Mouse (Mus musculus) embryonic facial prominence, embryonic 11.5 days (tissue): ENCODE measurements around the gene Osgep. TPM values are rescaled to one million over a fixed set of nuclear protein-coding genes. Genes with fewer than 3 reads are reported as not detected.
A peak's percentile ranks its signal among the peaks of the same experiment; 100 is the strongest.
"Not testable (repeated sequence)": the region's sequence is repeated elsewhere in the genome, so short reads cannot be mapped to it uniquely, and the experiment has no call there.

ENCODE experiments used
- ATAC-seq: fragments of 200-750 bp; cut with Nextera tagmentation; replicated peaks from 2 replicates; pipeline ENCODE4 v1.8.0; 2017; ENCODE audit warnings: low read depth; ENCODE audit not compliant: insufficient number of reproducible peaks, low FRiP score, low TSS enrichment
- DNase-seq: peaks from one replicate; pipeline ENCODE4 v3.0.0-alpha.2; 2015; ENCODE audit warnings: low spot score
- H3K27ac ChIP-seq: fragments of 300-500 bp; sonication (generic); replicated peaks from 2 replicates; pipeline ENCODE4 v1.5.1; 2014; ENCODE audit warnings: mild to moderate bottlenecking, low read depth, low read length, control low read depth
- H3K27me3 ChIP-seq: fragments of 300-500 bp; sonication (generic); 2 replicates; pipeline ENCODE4 v1.6.1; 2014; ENCODE audit warnings: mild to moderate bottlenecking, low read length, moderate library complexity, mixed read lengths; ENCODE audit not compliant: control insufficient read depth, insufficient read depth
- H3K36me3 ChIP-seq: fragments of 300-500 bp; sonication (generic); replicated peaks from 2 replicates; pipeline ENCODE4 v1.6.1; 2014; ENCODE audit warnings: low read depth, mild to moderate bottlenecking, low read length, moderate library complexity, mixed read lengths; ENCODE audit not compliant: control insufficient read depth, insufficient read depth
- H3K4me1 ChIP-seq: fragments of 300-500 bp; sonication (generic); 2 replicates; pipeline ENCODE4 v1.6.1; 2014; ENCODE audit warnings: low read length, mixed read lengths; ENCODE audit not compliant: control insufficient read depth, insufficient read depth
- H3K4me2 ChIP-seq: fragments of 300-500 bp; sonication (generic); 2 replicates; pipeline ENCODE4 v1.6.1; 2014; ENCODE audit warnings: low read depth, mild to moderate bottlenecking, control low read depth, low read length, moderate library complexity
- H3K4me3 ChIP-seq: fragments of 300-500 bp; sonication (generic); 2 replicates; pipeline ENCODE4 v1.5.1; 2014; ENCODE audit warnings: low read depth, low read length, control low read depth
- H3K9ac ChIP-seq: fragments of 300-500 bp; sonication (generic); replicated peaks from 2 replicates; pipeline ENCODE4 v1.6.1; 2014; ENCODE audit warnings: mild to moderate bottlenecking, control low read depth, low read length
- H3K9me3 ChIP-seq: fragments of 300-500 bp; sonication (generic); replicated peaks from 2 replicates; pipeline ENCODE4 v1.6.1; 2016; ENCODE audit warnings: mild to moderate bottlenecking, low read length, inconsistent platforms, mixed read lengths; ENCODE audit not compliant: control insufficient read depth
- WGBS: fragments of 180-500 bp; shearing (Covaris S2); extraction: QIAGEN DNeasy Blood & Tissue Kit; methylation state at CpG from one replicate; pipeline ENCODE4 v1.1.7; 2014; 5-methylcytosine and 5-hydroxymethylcytosine counted together
- polyA plus RNA-seq: library from polyadenylated mRNA; unstranded; fragments of >200 nt; fragmentation: Nextera tagmentation; extraction: Ambion mirVana; gene quantifications from 2 replicates; pipeline ENCODE4 v1.2.1, GENCODE M21; 2014

The Osgep gene
- polyA plus RNA-seq, 1 experiment from 2014 or later, result 208 TPM

DNA sequence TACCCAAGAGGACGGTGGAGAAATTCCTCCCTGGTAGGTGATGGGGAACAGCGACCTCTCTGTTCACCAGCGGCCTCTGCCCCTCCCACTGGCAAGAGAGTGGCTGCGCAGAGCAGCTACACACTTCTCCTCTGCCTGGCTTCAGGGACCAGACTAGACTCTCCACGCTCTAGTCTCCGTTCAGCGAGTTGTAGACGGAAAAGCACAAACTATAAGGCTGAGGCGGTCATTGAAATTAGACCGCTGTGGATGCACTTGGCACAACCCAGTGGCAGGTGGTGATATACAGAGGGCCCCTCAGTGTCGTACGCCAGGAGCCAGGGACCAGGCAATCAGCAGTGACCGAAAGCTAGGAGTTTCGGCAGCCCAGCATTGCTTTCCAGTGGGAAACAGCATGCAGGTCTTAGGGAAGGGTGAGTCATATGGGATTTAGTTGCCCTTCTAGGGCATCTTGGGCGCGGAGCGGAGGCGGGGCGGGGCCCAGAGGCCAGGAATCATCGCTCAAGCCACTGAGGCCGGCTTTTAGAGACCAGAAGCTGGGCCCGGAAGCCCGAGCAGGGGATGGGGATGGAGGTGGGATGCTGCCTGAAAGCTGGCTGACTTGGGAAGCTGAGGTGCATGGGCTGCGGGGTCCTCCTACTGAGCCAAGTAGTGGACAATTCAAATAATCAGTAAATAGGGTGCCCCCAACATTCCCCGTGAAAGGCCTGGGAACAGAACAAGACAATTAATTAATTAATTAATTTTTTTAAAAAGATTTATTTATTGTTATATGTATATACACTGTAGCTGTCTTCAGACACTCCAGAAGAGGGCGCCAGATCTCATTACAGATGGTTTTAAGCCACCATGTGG is 20.5 kb downstream of the Osgep start:
- WGBS, result 3% methylated on average over 26 of the region's 26 CpGs
- DNase-seq (peak; percentile 71), ATAC-seq (peak; percentile 82)
- Histone ChIP-seq H3K9ac (peak overlapping the region; percentile 65), H3K4me2 (peak overlapping the region; percentile 70), H3K4me3 (peak overlapping the region; percentile 35), H3K27ac (no peak overlapping the region), H3K9me3 (no peaks in the 10 kb centered on the region), H3K36me3 (no peaks in the 10 kb centered on the region), H3K4me1 (no peaks in the 10 kb centered on the region), H3K27me3 (no peaks in the 10 kb centered on the region)

DNA sequence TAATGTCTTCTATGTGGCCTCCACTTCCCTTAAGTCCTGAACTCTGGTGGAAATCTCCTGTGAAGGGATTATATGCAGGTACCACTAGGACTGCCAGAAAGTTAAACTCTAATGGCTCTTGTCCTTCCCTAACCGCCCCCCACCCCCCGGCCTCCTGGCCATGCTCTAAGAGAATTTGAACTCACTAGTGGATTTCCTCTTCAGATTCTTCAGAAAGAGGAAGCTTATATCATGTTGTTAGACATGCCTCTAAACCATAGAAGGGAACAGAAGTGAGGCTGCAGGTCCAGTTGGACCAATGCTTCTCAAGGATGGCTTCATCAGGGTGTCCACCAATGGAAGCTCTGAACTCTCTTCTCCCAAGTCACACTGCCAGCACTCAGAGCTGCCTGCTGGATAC is 26.7 kb downstream of the Osgep start:
- not testable (repeated sequence) for H3K4me1 ChIP-seq, H3K4me2 ChIP-seq, ATAC-seq, H3K27me3 ChIP-seq, H3K27ac ChIP-seq, H3K9me3 ChIP-seq, H3K9ac ChIP-seq, H3K4me3 ChIP-seq, DNase-seq, H3K36me3 ChIP-seq
- WGBS, result 89% methylated on average over 2 of the region's 2 CpGs

DNA sequence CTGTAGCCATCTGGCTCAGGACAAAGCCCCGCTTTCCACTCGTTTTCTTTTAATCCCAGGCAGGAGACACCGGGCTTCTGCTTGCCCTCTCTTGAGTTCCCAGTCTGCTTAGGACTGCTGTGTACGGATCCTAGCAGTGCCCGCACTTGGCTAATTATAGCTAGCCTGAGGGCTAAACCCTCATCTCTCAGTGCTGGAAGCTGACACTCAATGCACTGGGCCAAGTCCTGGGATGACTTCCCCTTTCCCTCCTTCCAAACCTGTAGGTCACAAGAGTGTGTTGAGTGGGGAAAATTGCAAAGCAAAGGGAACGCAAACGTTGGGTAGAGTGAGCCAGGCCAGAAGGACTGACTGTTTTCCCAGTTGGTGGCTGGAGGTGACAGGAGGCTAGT is 27.3 kb downstream of the Osgep start, which contains the start of gene Klhl33:
Klhl33 (minus strand) TSS at position 134 of the 392 bp plus-strand sequence.
- DNase-seq (no peak), ATAC-seq (no peak)
- 32% methylated on average over 7 of the region's 7 CpGs for WGBS
- Histone ChIP-seq H3K4me3 (peak within 1 kb of the TSS; percentile 32), H3K36me3 (no peaks in the 10 kb centered on the region), H3K9me3 (no peaks in the 10 kb centered on the region), H3K4me1 (no peaks in the 10 kb centered on the region), H3K27ac (no peak within 1 kb of the TSS), H3K27me3 (no peaks in the 10 kb centered on the region), H3K4me2 (peak within 1 kb of the TSS; percentile 71), H3K9ac (peak within 1 kb of the TSS; percentile 39)

DNA sequence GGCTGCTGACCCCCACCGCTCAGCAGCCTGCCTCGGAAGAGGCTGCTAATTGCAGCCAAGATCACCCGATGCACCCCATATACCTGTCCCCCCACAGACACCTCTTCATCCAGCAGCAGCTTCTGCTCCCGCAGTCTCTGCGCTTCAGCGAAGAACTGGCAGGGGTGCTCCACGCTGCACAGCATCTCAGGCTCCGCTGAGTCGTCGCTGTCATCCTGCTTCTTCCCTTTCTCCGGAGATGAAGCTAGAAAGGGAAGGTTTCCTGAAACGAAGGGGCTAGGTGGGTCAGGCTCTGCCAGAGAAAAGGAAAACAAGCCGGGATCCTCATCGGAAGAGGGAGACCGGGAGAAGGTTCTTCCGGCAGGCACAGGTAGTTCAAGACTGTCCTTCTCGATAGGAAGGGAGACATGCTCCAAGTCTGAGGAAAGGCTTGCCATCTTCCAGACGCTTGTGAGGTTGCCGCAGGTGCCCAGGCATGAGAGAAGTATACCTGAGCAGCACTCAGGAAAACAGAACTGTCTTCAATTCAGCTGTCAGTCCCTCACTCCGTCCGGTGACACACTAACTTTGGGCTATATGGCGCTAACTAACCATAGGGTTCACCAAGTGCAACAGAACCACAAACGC is 27.8 kb downstream of the Osgep start:
- ATAC-seq, result 0 out of 2 replicates have a peak, but pooled peaks have one; percentile 35
- no peaks in the 10 kb centered on the region for H3K36me3 ChIP-seq
- DNase-seq, result no peak
- no peak overlapping the region for H3K27ac ChIP-seq
- 15% methylated on average over 23 of the region's 23 CpGs for WGBS
- peak overlapping the region; percentile 71 for H3K4me2 ChIP-seq
- no peaks in the 10 kb centered on the region for H3K4me1 ChIP-seq
- H3K9me3 ChIP-seq, result no peaks in the 10 kb centered on the region
- peak overlapping the region; percentile 32 for H3K4me3 ChIP-seq
- H3K27me3 ChIP-seq, result no peaks in the 10 kb centered on the region
- peak overlapping the region; percentile 39 for H3K9ac ChIP-seq

DNA sequence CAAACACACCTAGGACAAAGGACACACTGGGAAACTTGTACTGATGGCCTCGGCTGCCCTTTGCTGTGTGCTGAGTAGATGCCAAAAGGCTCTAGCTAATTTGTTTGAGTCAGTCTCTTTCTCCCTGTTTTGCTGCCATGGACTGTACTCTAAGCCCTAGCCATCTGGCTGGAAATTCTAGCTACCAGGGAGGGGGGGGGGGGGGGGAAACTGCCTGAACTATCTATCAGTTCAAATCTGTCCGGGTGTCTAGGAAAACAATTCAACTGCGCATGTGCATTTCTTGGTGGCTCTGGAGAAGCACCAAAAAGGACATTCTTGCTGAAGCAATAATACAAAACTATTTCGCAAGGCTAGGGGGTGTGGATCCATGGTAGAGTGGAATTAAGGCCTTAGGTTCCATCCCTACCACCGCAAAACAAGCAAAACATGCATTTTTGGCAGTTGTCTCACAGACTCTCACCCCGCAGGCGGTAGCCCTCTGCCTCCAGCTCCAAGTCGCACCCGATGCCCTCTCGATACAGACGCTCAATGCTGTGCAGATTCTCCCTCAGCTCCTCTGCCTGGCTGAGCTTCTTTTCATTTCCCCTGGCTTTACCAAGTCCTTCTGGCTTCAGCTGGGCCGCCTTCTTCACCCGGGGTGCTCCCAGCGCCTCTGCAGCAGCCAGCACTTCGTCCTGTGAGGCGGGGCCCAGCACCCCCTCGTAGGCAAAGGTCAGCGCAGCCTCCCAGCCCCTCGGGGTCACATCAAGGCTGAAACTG is 28.5 kb downstream of the Osgep start:
- H3K27ac ChIP-seq, result no peak overlapping the region
- no peaks in the 10 kb centered on the region for H3K9me3 ChIP-seq
- peak overlapping the region; percentile 71 for H3K4me2 ChIP-seq
- peak; percentile 9 for DNase-seq
- peak overlapping the region; percentile 39 for H3K9ac ChIP-seq
- H3K36me3 ChIP-seq, result no peaks in the 10 kb centered on the region
- 0 out of 2 replicates have a peak, but pooled peaks have one; percentile 7 for ATAC-seq
- 17% methylated on average over 19 of the region's 19 CpGs for WGBS
- H3K4me1 ChIP-seq, result no peaks in the 10 kb centered on the region
- no peaks in the 10 kb centered on the region for H3K27me3 ChIP-seq
- H3K4me3 ChIP-seq, result peak overlapping the region; percentile 32

GRCm38 (mm10) chr14:50895407-50895806 is 29.3 kb downstream of the Osgep start:
- Histone ChIP-seq H3K27ac (no peak overlapping the region), H3K4me3 (no peak overlapping the region), H3K9me3 (no peaks in the 10 kb centered on the region), H3K27me3 (no peaks in the 10 kb centered on the region), H3K4me1 (no peaks in the 10 kb centered on the region), H3K4me2 (no peak overlapping the region), H3K36me3 (no peaks in the 10 kb centered on the region), H3K9ac (no peak overlapping the region)
- DNase-seq (no peak), ATAC-seq (no peak)

- no peak overlapping the region for H3K4me2 ChIP-seq
- no peaks in the 10 kb centered on the region for H3K36me3 ChIP-seq
- DNase-seq (no peak), ATAC-seq (no peak)
- no peaks in the 10 kb centered on the region for H3K27me3 ChIP-seq
- no peak overlapping the region for H3K27ac ChIP-seq
- H3K4me3 ChIP-seq, result no peak overlapping the region
- WGBS, result 90% methylated on average over 22 of the region's 22 CpGs
- H3K4me1 ChIP-seq, result no peaks in the 10 kb centered on the region
- H3K9me3 ChIP-seq, result no peaks in the 10 kb centered on the region
- H3K9ac ChIP-seq, result no peak overlapping the region
Measured at GRCm38 (mm10) chr14:50892541-50893459, 31.9 kb downstream of the Osgep start.
